Mouse (Mus musculus) embryonic facial prominence, embryonic 14.5 days (tissue): ENCODE data around the gene Daam1. TPM values are rescaled to one million over a fixed set of nuclear protein-coding genes. Genes with fewer than 3 reads are reported as not detected.

Experiments
- ATAC-seq: fragments of 200-750 bp; cut with Nextera tagmentation; 2 replicates; pipeline ENCODE4 v1.8.0; 2017; ENCODE audit warnings: low read depth, moderate number of reproducible peaks, moderate TSS enrichment
- DNase-seq: peaks from one replicate; pipeline ENCODE4 v3.0.0-alpha.2; 2015; ENCODE audit warnings: low spot score
- H3K27ac ChIP-seq: fragments of 300-500 bp; sonication (generic); replicated peaks from 2 replicates; pipeline ENCODE4 v1.5.1; 2014; ENCODE audit warnings: low read depth, mild to moderate bottlenecking, low read length, moderate library complexity
- H3K27me3 ChIP-seq: fragments of 300-500 bp; sonication (generic); replicated peaks from 2 replicates; pipeline ENCODE4 v1.6.1; 2014; ENCODE audit warnings: low read length; ENCODE audit not compliant: control insufficient read depth, insufficient read depth
- H3K36me3 ChIP-seq: fragments of 300-500 bp; sonication (generic); 2 replicates; pipeline ENCODE4 v1.6.1; 2014; ENCODE audit warnings: low read length, mixed read lengths; ENCODE audit not compliant: control insufficient read depth, insufficient read depth
- H3K4me1 ChIP-seq: fragments of 300-500 bp; sonication (generic); 2 replicates; pipeline ENCODE4 v1.6.1; 2014; ENCODE audit warnings: antibody characterized with exemption, low read length; ENCODE audit not compliant: control insufficient read depth, insufficient read depth
- H3K4me2 ChIP-seq: fragments of 300-500 bp; sonication (generic); 2 replicates; pipeline ENCODE4 v1.6.1; 2014; ENCODE audit warnings: low read depth, mild to moderate bottlenecking, low read length, moderate library complexity, mixed read lengths
- H3K4me3 ChIP-seq: fragments of 300-500 bp; sonication (generic); 2 replicates; pipeline ENCODE4 v1.5.1; 2014; ENCODE audit warnings: low read depth, mild to moderate bottlenecking, low read length
- H3K9ac ChIP-seq: fragments of 300-500 bp; sonication (generic); 2 replicates; pipeline ENCODE4 v1.6.1; 2014; ENCODE audit warnings: low read depth, mild to moderate bottlenecking, low read length, moderate library complexity, mixed read lengths
- H3K9me3 ChIP-seq: fragments of 300-500 bp; sonication (generic); 2 replicates; pipeline ENCODE4 v1.6.1; 2016; ENCODE audit warnings: low read length; ENCODE audit not compliant: control insufficient read depth
- WGBS: fragments of 180-500 bp; shearing (Covaris S2); extraction: QIAGEN DNeasy Blood & Tissue Kit; methylation state at CpG from one replicate; pipeline ENCODE4 v1.1.7; 2014; 5-methylcytosine and 5-hydroxymethylcytosine counted together
- polyA plus RNA-seq: library from polyadenylated mRNA; unstranded; fragments of >200 nt; fragmentation: Nextera tagmentation; extraction: Ambion mirVana; gene quantifications from 2 replicates; pipeline ENCODE4 v1.2.1, GENCODE M21; 2014

Daam1 gene
- polyA plus RNA-seq, 1 experiment from 2014 or later, result 11.0 TPM

GRCm38 (mm10) chr12:72025275-72025795 is 194.5 kb downstream of the Daam1 start:
- H3K36me3 ChIP-seq, result no peaks in the 10 kb centered on the region
- WGBS, result 56% methylated on average over 6 of the region's 6 CpGs
- H3K4me1 ChIP-seq, result no peaks in the 10 kb centered on the region
- no peak overlapping the region for H3K27ac ChIP-seq
- H3K9me3 ChIP-seq, result no peaks in the 10 kb centered on the region
- no peak overlapping the region for H3K4me3 ChIP-seq
- H3K4me2 ChIP-seq, result no peak overlapping the region
- DNase-seq (no peak), ATAC-seq (no peak)
- no peaks in the 10 kb centered on the region for H3K27me3 ChIP-seq
- H3K9ac ChIP-seq, result no peak overlapping the region

DNA sequence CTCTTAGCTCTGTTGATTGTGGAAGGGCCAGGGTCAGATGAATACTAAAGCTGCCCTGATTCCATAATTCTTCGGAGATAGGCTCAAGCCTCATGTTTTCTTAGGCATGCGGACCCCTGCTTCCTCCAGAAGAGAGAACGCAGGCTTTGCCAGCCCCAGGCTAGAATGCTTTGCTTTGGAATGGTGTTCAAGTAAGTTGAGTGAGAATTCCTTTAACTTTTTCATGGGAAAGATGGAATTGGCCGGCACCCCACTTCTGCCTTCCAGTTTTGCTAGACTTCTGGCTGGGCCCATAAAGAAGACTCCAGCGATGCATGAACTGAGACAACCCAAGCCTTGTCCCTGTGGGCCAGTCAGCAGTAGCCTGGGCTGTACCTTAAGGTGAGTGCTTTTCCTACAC is 200.3 kb downstream of the Daam1 start:
- Histone ChIP-seq H3K36me3 (no peaks in the 10 kb centered on the region), H3K4me1 (no peaks in the 10 kb centered on the region), H3K27ac (no peak overlapping the region), H3K4me3 (no peak overlapping the region), H3K27me3 (no peaks in the 10 kb centered on the region), H3K9me3 (no peaks in the 10 kb centered on the region), H3K9ac (no peak overlapping the region), H3K4me2 (no peak overlapping the region)
- ATAC-seq (no peak), DNase-seq (no peak)
- WGBS, result 75% methylated on average over 5 of the region's 5 CpGs

DNA sequence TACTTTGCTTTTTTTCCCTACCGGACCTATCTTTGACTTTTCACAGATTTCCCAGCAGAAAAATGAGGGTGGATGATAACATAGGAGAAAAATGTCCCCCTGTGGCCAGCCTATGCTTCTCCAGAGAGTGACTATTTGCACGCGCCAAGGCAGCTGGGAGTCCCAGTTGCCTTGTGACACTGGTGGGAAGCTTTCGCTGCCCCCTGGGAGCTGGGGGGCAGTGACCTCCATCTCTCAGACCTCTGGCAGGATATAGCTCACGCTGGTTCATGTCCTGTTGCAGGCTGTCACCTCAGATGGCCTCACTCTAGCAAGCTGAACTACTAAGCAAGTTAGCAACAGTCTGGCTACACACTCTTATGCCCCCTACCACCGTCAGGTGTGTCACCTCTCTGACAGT is 200.9 kb downstream of the Daam1 start:
- no peak overlapping the region for H3K9ac ChIP-seq
- ATAC-seq (no peak), DNase-seq (no peak)
- H3K27me3 ChIP-seq, result no peaks in the 10 kb centered on the region
- H3K36me3 ChIP-seq, result no peaks in the 10 kb centered on the region
- H3K27ac ChIP-seq, result no peak overlapping the region
- no peak overlapping the region for H3K4me2 ChIP-seq
- no peak overlapping the region for H3K4me3 ChIP-seq
- WGBS, result 73% methylated on average over 6 of the region's 6 CpGs
- H3K9me3 ChIP-seq, result no peaks in the 10 kb centered on the region
- no peaks in the 10 kb centered on the region for H3K4me1 ChIP-seq

GRCm38 (mm10) chr12:72036097-72036661 is 205.3 kb downstream of the Daam1 start:
- WGBS, result 70% methylated on average over 9 of the region's 9 CpGs
- DNase-seq (no peak), ATAC-seq (no peak)
- H3K4me1 ChIP-seq, result no peaks in the 10 kb centered on the region
- no peak overlapping the region for H3K9ac ChIP-seq
- H3K4me3 ChIP-seq, result no peak overlapping the region
- no peak overlapping the region for H3K4me2 ChIP-seq
- H3K9me3 ChIP-seq, result 0 out of 2 replicates have a peak, but pooled peaks cover 4% of the 10 kb centered on the region
- no peaks in the 10 kb centered on the region for H3K36me3 ChIP-seq
- no peaks in the 10 kb centered on the region for H3K27me3 ChIP-seq
- no peak overlapping the region for H3K27ac ChIP-seq

- WGBS, result 80% methylated on average over 6 of the region's 6 CpGs
- no peak for ATAC-seq
- no peak overlapping the region for H3K4me2 ChIP-seq
- no peak overlapping the region for H3K27ac ChIP-seq
- no peaks in the 10 kb centered on the region for H3K4me1 ChIP-seq
- no peaks in the 10 kb centered on the region for H3K36me3 ChIP-seq
- H3K9me3 ChIP-seq, result 0 out of 2 replicates have a peak, but pooled peaks cover 4% of the 10 kb centered on the region
- H3K27me3 ChIP-seq, result no peaks in the 10 kb centered on the region
- H3K9ac ChIP-seq, result no peak overlapping the region
- H3K4me3 ChIP-seq, result no peak overlapping the region
- DNase-seq, result no peak
Observed at GRCm38 (mm10) chr12:72037049-72037448, 206.2 kb downstream of the Daam1 start.

DNA sequence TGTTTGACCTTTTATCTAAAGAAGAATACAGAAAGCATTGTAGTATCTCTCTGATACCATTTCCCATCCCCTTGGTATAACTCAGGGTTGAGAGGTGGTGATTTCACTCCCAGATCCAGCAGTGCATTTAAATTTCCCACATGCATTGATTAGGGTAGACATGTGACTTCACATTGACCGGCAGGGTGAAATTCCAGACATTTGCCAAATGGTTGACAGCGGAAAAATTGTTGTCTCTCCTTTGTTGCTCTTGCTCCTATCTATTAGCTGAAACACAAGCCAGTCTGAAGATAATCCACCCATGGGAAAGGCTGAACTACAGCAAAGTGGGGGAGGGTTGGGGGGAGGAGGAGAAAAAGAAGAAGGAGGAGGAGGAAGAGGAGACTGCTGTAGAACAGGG is 208.0 kb downstream of the Daam1 start:
- H3K27me3 ChIP-seq, result no peaks in the 10 kb centered on the region
- no peak overlapping the region for H3K4me2 ChIP-seq
- H3K36me3 ChIP-seq, result no peaks in the 10 kb centered on the region
- no peak overlapping the region for H3K4me3 ChIP-seq
- ATAC-seq (no peak), DNase-seq (no peak)
- H3K27ac ChIP-seq, result no peak overlapping the region
- H3K9me3 ChIP-seq, result 0 out of 2 replicates have a peak, but pooled peaks cover 4% of the 10 kb centered on the region
- no peaks in the 10 kb centered on the region for H3K4me1 ChIP-seq
- WGBS, result 45% methylated on average over 2 of the region's 2 CpGs
- H3K9ac ChIP-seq, result no peak overlapping the region

GRCm38 (mm10) chr12:72039501-72039900 is 208.6 kb downstream of the Daam1 start:
- ATAC-seq (no peak), DNase-seq (peak; percentile 22)
- Histone ChIP-seq H3K4me2 (no peak overlapping the region), H3K9ac (no peak overlapping the region), H3K27ac (no peak overlapping the region), H3K4me3 (no peak overlapping the region), H3K4me1 (no peaks in the 10 kb centered on the region), H3K9me3 (0 out of 2 replicates have a peak, but pooled peaks cover 4% of the 10 kb centered on the region), H3K36me3 (no peaks in the 10 kb centered on the region), H3K27me3 (no peaks in the 10 kb centered on the region)
- 57% methylated on average over 8 of the region's 8 CpGs for WGBS

GRCm38 (mm10) chr12:72041238-72041637 is 210.4 kb downstream of the Daam1 start:
- no peak overlapping the region for H3K27ac ChIP-seq
- H3K9me3 ChIP-seq, result 0 out of 2 replicates have a peak, but pooled peaks cover 4% of the 10 kb centered on the region
- DNase-seq, result no peak
- 95% methylated on average over 3 of the region's 3 CpGs for whole genome bisulfite sequencing
- H3K4me2 ChIP-seq, result no peak overlapping the region
- no peak overlapping the region for H3K9ac ChIP-seq
- no peak for ATAC-seq
- no peaks in the 10 kb centered on the region for H3K27me3 ChIP-seq
- no peak overlapping the region for H3K4me3 ChIP-seq
- no peaks in the 10 kb centered on the region for H3K4me1 ChIP-seq
- no peaks in the 10 kb centered on the region for H3K36me3 ChIP-seq
